Mouse (Mus musculus) ovary, postnatal 10 days (tissue): Measurements from ENCODE around the gene Hes2.

ENCODE experiments used
- DNase-seq: peaks from one replicate; pipeline ENCODE4 v3.0.0; 2022; ENCODE audit warnings: low spot score

Gene Hes2

GRCm38 (mm10) chr4:152131809-152132771, 26.6 kb upstream of the Hes2 start:
- DNase-seq: no peak

- DNase-seq: no peak
These were observed 25.9 kb upstream of the Hes2 start for GRCm38 (mm10) chr4:152132772-152133169.

- DNase-seq: no peak
These were observed 25.5 kb upstream of the Hes2 start for GRCm38 (mm10) chr4:152133213-152133612.

GRCm38 (mm10) chr4:152134507-152134906, 24.2 kb upstream of the Hes2 start:
- no peak for DNase-seq

GRCm38 (mm10) chr4:152135363-152135762, 23.3 kb upstream of the Hes2 start:
- no peak for DNase-seq

GRCm38 (mm10) chr4:152136112-152136875, 22.4 kb upstream of the Hes2 start:
- no peak for DNase-seq

GRCm38 (mm10) chr4:152136876-152137250, 21.8 kb upstream of the Hes2 start:
- no peak for DNase-seq

- DNase-seq: peak; percentile 62
These were observed 20.0 kb upstream of the Hes2 start for GRCm38 (mm10) chr4:152138497-152139260.

GRCm38 (mm10) chr4:152140441-152140840, 18.2 kb upstream of the Hes2 start:
- DNase-seq: no peak

GRCm38 (mm10) chr4:152141521-152142135, 17.0 kb upstream of the Hes2 start:
- DNase-seq: no peak

GRCm38 (mm10) chr4:152143632-152144031, 15.0 kb upstream of the Hes2 start:
- DNase-seq: no peak

- DNase-seq: no peak
These were observed 13.2 kb upstream of the Hes2 start for GRCm38 (mm10) chr4:152145473-152145872.

- DNase-seq: no peak
These were observed 12.4 kb upstream of the Hes2 start for GRCm38 (mm10) chr4:152146033-152146827.

GRCm38 (mm10) chr4:152150546-152150945, 8.1 kb upstream of the Hes2 start:
- no peak for DNase-seq

GRCm38 (mm10) chr4:152151451-152151965, 7.2 kb upstream of the Hes2 start:
- DNase-seq: no peak

- DNase-seq: no peak
These were observed 6.6 kb upstream of the Hes2 start, which contains the start of gene Espn for GRCm38 (mm10) chr4:152151966-152152544. Gene Espn, minus strand, starts transcription at chr4:152152371.

GRCm38 (mm10) chr4:152153771-152154177, 4.9 kb upstream of the Hes2 start:
- peak; percentile 61 for DNase-seq

GRCm38 (mm10) chr4:152155019-152155418, 3.6 kb upstream of the Hes2 start:
- no peak for DNase-seq

- no peak for DNase-seq
These were observed 685 bp upstream of the Hes2 start for GRCm38 (mm10) chr4:152157779-152158584.
